Mouse (Mus musculus) bone marrow macrophage, adult 2 months (primary cell): Measurements from ENCODE around the gene Anks1b.

Source experiments
- CTCF ChIP-seq: IDR thresholded peaks from 2 replicates; pipeline ENCODE4 v1.5.1; 2012; ENCODE audit warnings: low read depth, mild to moderate bottlenecking, low read length, moderate library complexity
- POLR2A ChIP-seq: IDR thresholded peaks from 2 replicates; pipeline ENCODE4 v1.6.1; 2012; ENCODE audit warnings: mild to moderate bottlenecking, low read depth, low read length, borderline replicate concordance

GRCm38 (mm10) chr10:89946636-89947349 lies 73.5 kb downstream of the Anks1b start:
- TF ChIP-seq CTCF, result no peak
- TF ChIP-seq POLR2A, result no peak
